Mouse (Mus musculus) CH12.LX (cell line): ENCODE measurements around the gene Nbr1. TPM values are rescaled to one million over a fixed set of nuclear protein-coding genes. Genes with fewer than 3 reads are reported as not detected.

Source experiments
- DNase-seq: peaks from one replicate; pipeline ENCODE4 v3.0.0-alpha.2; 2013; ENCODE audit errors: extremely low read depth
- H3K27ac ChIP-seq: 2 replicates; pipeline ENCODE4 v1.5.1; 2012; ENCODE audit warnings: low read depth, mild to moderate bottlenecking, control low read depth, moderate library complexity; ENCODE audit not compliant: insufficient read depth
- H3K27me3 ChIP-seq: replicated peaks from 2 replicates; pipeline ENCODE3; 2012; ENCODE audit warnings: inconsistent platforms
- H3K36me3 ChIP-seq, 2 experiments: replicated peaks in 1 of 2; 2 replicates each; pipeline versions ENCODE3 to v1.6.1; 2012; ENCODE audit warnings: inconsistent platforms in 1 of 2, low read length in 1 of 2, mild to moderate bottlenecking in 1 of 2, mixed read lengths in 1 of 2, moderate library complexity in 1 of 2; ENCODE audit not compliant: control insufficient read depth in 1 of 2, insufficient read depth in 1 of 2
- H3K4me1 ChIP-seq, 2 experiments: 2 replicates each; pipeline ENCODE4 v1.6.1; 2012; ENCODE audit warnings: inconsistent platforms in 1 of 2, moderate library complexity in 1 of 2; ENCODE audit not compliant: insufficient read depth in 2 of 2, control insufficient read depth in 1 of 2
- H3K4me2 ChIP-seq: 2 replicates; pipeline ENCODE4 v1.6.1; 2012; ENCODE audit warnings: low read depth, mild to moderate bottlenecking, control low read depth; ENCODE audit not compliant: poor library complexity, insufficient read depth, severe bottlenecking
- H3K4me3 ChIP-seq, 3 experiments: fragments of 150-350 bp in 1 of 3; sonication (generic) in 1 of 3; replicated peaks in 1 of 3; 2 replicates each; pipeline versions ENCODE3 to v1.5.1; 2011 to 2012; ENCODE audit warnings: low read depth in 2 of 3, low read length in 2 of 3, mild to moderate bottlenecking in 2 of 3, moderate library complexity in 2 of 3, control low read depth in 1 of 3, improper control_type of control experiment in 1 of 3, inconsistent platforms in 1 of 3, mixed read lengths in 1 of 3; ENCODE audit not compliant: poor library complexity in 1 of 3
- H3K79me2 ChIP-seq: replicated peaks from 2 replicates; pipeline ENCODE4 v1.6.1; 2012; ENCODE audit warnings: mild to moderate bottlenecking, moderate library complexity; ENCODE audit not compliant: control insufficient read depth, poor library complexity, insufficient read depth, severe bottlenecking; ENCODE audit errors: extremely low read depth
- H3K9ac ChIP-seq: 2 replicates; pipeline ENCODE4 v1.6.1; 2012; ENCODE audit warnings: low read depth, mild to moderate bottlenecking, control low read depth, moderate library complexity; ENCODE audit not compliant: insufficient read depth
- H3K9me3 ChIP-seq: replicated peaks from 2 replicates; pipeline ENCODE3; 2012; ENCODE audit warnings: low read length, inconsistent platforms, mixed read lengths
- BHLHE40 ChIP-seq: IDR thresholded peaks from 2 replicates; pipeline ENCODE4 v1.6.1; 2011; ENCODE audit warnings: mild to moderate bottlenecking, low read depth, low read length, improper control_type of control experiment
- CHD1 ChIP-seq: IDR thresholded peaks from 2 replicates; pipeline ENCODE4 v1.6.1; 2012; ENCODE audit warnings: low read depth, low read length, improper control_type of control experiment, inconsistent platforms
- CHD2 ChIP-seq: IDR thresholded peaks from 2 replicates; pipeline ENCODE4 v1.6.1; 2011; ENCODE audit warnings: low read length, improper control_type of control experiment
- CTCF ChIP-seq, 2 experiments: IDR thresholded peaks in 1 of 2; conservative IDR thresholded peaks in 1 of 2; 2 replicates each; pipeline ENCODE4 v1.5.1; 2011 to 2012; ENCODE audit warnings: low read depth in 2 of 2, low read length in 2 of 2, improper control_type of control experiment in 1 of 2, inconsistent platforms in 1 of 2, mild to moderate bottlenecking in 1 of 2, moderate library complexity in 1 of 2
- E2F4 ChIP-seq: IDR thresholded peaks from 2 replicates; pipeline ENCODE4 v1.6.1; 2011; ENCODE audit warnings: low read depth, low read length, improper control_type of control experiment; ENCODE audit not compliant: insufficient replicate concordance
- ELF1 ChIP-seq: IDR thresholded peaks from 2 replicates; pipeline ENCODE4 v1.6.1; 2014; ENCODE audit warnings: low read depth, mild to moderate bottlenecking, inconsistent platforms, low read length, improper control_type of control experiment
- EP300 ChIP-seq: IDR thresholded peaks from 2 replicates; pipeline ENCODE4 v1.6.1; 2011; ENCODE audit warnings: low read length, improper control_type of control experiment
- ETS1 ChIP-seq: conservative IDR thresholded peaks from 2 replicates; pipeline ENCODE4 v1.6.1; 2012; ENCODE audit warnings: low read depth, mild to moderate bottlenecking, inconsistent platforms, low read length, improper control_type of control experiment, moderate library complexity
- GABPA ChIP-seq: IDR thresholded peaks from 2 replicates; pipeline ENCODE4 v1.6.1; 2012; ENCODE audit warnings: low read depth, low read length, improper control_type of control experiment, inconsistent platforms; ENCODE audit not compliant: insufficient replicate concordance
- HCFC1 ChIP-seq: IDR thresholded peaks from 2 replicates; pipeline ENCODE4 v1.6.1; 2012; ENCODE audit warnings: low read depth, mild to moderate bottlenecking, inconsistent platforms, low read length, improper control_type of control experiment
- IRF4 ChIP-seq: IDR thresholded peaks from 2 replicates; pipeline ENCODE4 v1.6.1; 2014; ENCODE audit warnings: low read depth, mild to moderate bottlenecking, inconsistent platforms, low read length, improper control_type of control experiment
- JUN ChIP-seq: IDR thresholded peaks from 2 replicates; pipeline ENCODE4 v1.6.1; 2011; ENCODE audit warnings: low read depth, mild to moderate bottlenecking, low read length, improper control_type of control experiment, moderate library complexity; ENCODE audit not compliant: insufficient read depth
- JUND ChIP-seq: conservative IDR thresholded peaks from 2 replicates; pipeline ENCODE4 v1.6.1; 2011; ENCODE audit warnings: low read depth, low read length, improper control_type of control experiment
- KAT2A ChIP-seq: IDR thresholded peaks from 2 replicates; pipeline ENCODE4 v1.6.1; 2012; ENCODE audit warnings: low read length, improper control_type of control experiment, inconsistent platforms; ENCODE audit not compliant: insufficient replicate concordance
- MAFK ChIP-seq: IDR thresholded peaks from 2 replicates; pipeline ENCODE4 v1.6.1; 2011; ENCODE audit warnings: low read length, improper control_type of control experiment; ENCODE audit not compliant: insufficient replicate concordance
- MAX ChIP-seq: IDR thresholded peaks from 2 replicates; pipeline ENCODE4 v1.6.1; 2011; ENCODE audit warnings: low read length, improper control_type of control experiment
- MAZ ChIP-seq: IDR thresholded peaks from 2 replicates; pipeline ENCODE4 v1.6.1; 2012; ENCODE audit warnings: low read depth, mild to moderate bottlenecking, inconsistent platforms, low read length, improper control_type of control experiment, moderate library complexity
- MEF2A ChIP-seq: IDR thresholded peaks from 2 replicates; pipeline ENCODE4 v1.6.1; 2014; ENCODE audit warnings: low read depth, mild to moderate bottlenecking, inconsistent platforms, low read length, improper control_type of control experiment, borderline replicate concordance
- MXI1 ChIP-seq: IDR thresholded peaks from 2 replicates; pipeline ENCODE4 v1.6.1; 2011; ENCODE audit warnings: mild to moderate bottlenecking, low read depth, low read length, improper control_type of control experiment
- MYC ChIP-seq: IDR thresholded peaks from 2 replicates; pipeline ENCODE4 v1.6.1; 2011; ENCODE audit warnings: low read depth, mild to moderate bottlenecking, improper control_type of control experiment, low read length
- NELFE ChIP-seq: IDR thresholded peaks from 2 replicates; pipeline ENCODE4 v1.6.1; 2011; ENCODE audit warnings: low read depth, low read length, improper control_type of control experiment
- NRF1 ChIP-seq: IDR thresholded peaks from 2 replicates; pipeline ENCODE4 v1.6.1; 2014; ENCODE audit warnings: low read depth, mild to moderate bottlenecking, inconsistent platforms, low read length, improper control_type of control experiment, moderate library complexity
- PAX5 ChIP-seq: IDR thresholded peaks from 2 replicates; pipeline ENCODE4 v1.6.1; 2012; ENCODE audit warnings: low read length, inconsistent platforms, mixed read lengths
- POLR2A ChIP-seq: IDR thresholded peaks from 2 replicates; pipeline ENCODE4 v1.6.1; 2011; ENCODE audit warnings: low read depth, mild to moderate bottlenecking, improper control_type of control experiment, low read length
- POLR2AphosphoS2 ChIP-seq: IDR thresholded peaks from 2 replicates; pipeline ENCODE4 v1.6.1; 2011; ENCODE audit warnings: low read depth, low read length, improper control_type of control experiment
- RAD21 ChIP-seq: IDR thresholded peaks from 2 replicates; pipeline ENCODE4 v1.6.1; 2011; ENCODE audit warnings: low read depth, mild to moderate bottlenecking, low read length, improper control_type of control experiment, moderate library complexity
- RCOR1 ChIP-seq: conservative IDR thresholded peaks from 2 replicates; pipeline ENCODE4 v1.6.1; 2012; ENCODE audit warnings: low read depth, mild to moderate bottlenecking, inconsistent platforms, low read length, improper control_type of control experiment
- SIN3A ChIP-seq: IDR thresholded peaks from 2 replicates; pipeline ENCODE4 v1.6.1; 2012; ENCODE audit warnings: low read length, improper control_type of control experiment, inconsistent platforms
- SMC3 ChIP-seq: IDR thresholded peaks from 2 replicates; pipeline ENCODE4 v1.6.1; 2011; ENCODE audit warnings: low read depth, low read length, improper control_type of control experiment
- TBP ChIP-seq: conservative IDR thresholded peaks from 2 replicates; pipeline ENCODE4 v1.6.1; 2011; ENCODE audit warnings: low read depth, low read length, improper control_type of control experiment
- TCF12 ChIP-seq: IDR thresholded peaks from 2 replicates; pipeline ENCODE4 v1.6.1; 2014; ENCODE audit warnings: low read depth, mild to moderate bottlenecking, inconsistent platforms, low read length, improper control_type of control experiment
- UBTF ChIP-seq: IDR thresholded peaks from 2 replicates; pipeline ENCODE4 v1.6.1; 2012; ENCODE audit warnings: low read depth, mild to moderate bottlenecking, inconsistent platforms, low read length, improper control_type of control experiment, moderate library complexity
- USF1 ChIP-seq: IDR thresholded peaks from 2 replicates; pipeline ENCODE4 v1.6.1; 2014; ENCODE audit warnings: low read depth, mild to moderate bottlenecking, inconsistent platforms, low read length, improper control_type of control experiment
- USF2 ChIP-seq: conservative IDR thresholded peaks from 2 replicates; pipeline ENCODE4 v1.6.1; 2011; ENCODE audit warnings: low read depth, low read length, improper control_type of control experiment
- ZC3H11A ChIP-seq: IDR thresholded peaks from 2 replicates; pipeline ENCODE4 v1.6.1; 2012; ENCODE audit warnings: low read depth, mild to moderate bottlenecking, inconsistent platforms, low read length, improper control_type of control experiment
- ZKSCAN1 ChIP-seq: IDR thresholded peaks from 2 replicates; pipeline ENCODE4 v1.6.1; 2012; ENCODE audit warnings: low read depth, inconsistent platforms, low read length, improper control_type of control experiment, borderline replicate concordance
- ZMIZ1 ChIP-seq: IDR thresholded peaks from 2 replicates; pipeline ENCODE4 v1.6.1; 2012; ENCODE audit warnings: low read depth, mild to moderate bottlenecking, inconsistent platforms, low read length, improper control_type of control experiment
- ZNF384 ChIP-seq: IDR thresholded peaks from 2 replicates; pipeline ENCODE4 v1.6.1; 2012; ENCODE audit warnings: low read depth, low read length, improper control_type of control experiment, inconsistent platforms
- dilution Hi-C: fragments of 300-500 bp; cut with MboI; formaldehyde crosslinking; loops from 2 replicates; pipeline ENCODE4 v1.14.3; 2020; ENCODE audit warnings: low sequenced_read_pairs; ENCODE audit not compliant: extremely low pct_unique_long_range_greater_than_20kb, extremely low pct_ligation_motif_present
- in situ Hi-C: fragments of 300-500 bp; cut with MboI; formaldehyde crosslinking; loops from 3 replicates; pipeline ENCODE4 v1.14.3; 2019; ENCODE audit warnings: low sequenced_read_pairs, low pct_ligation_motif_present, low pct_unique_long_range_greater_than_20kb, mixed read lengths
- polyA plus RNA-seq: library from polyadenylated mRNA; unstranded; fragments of >175 nt; gene quantifications from 2 replicates; pipeline ENCODE4 v1.2.1, GENCODE M21; 2012; ENCODE audit warnings: low read depth; ENCODE audit not compliant: insufficient read length
- total RNA-seq, 2 experiments: library from RNA; depleted of rRNA; stranded (reverse); fragments of 300-350 nt in 1 of 2; fragments of >200 nt in 1 of 2; gene quantifications; 2 replicates each; pipeline ENCODE4 v1.2.3; 2012 to 2014

Gene Nbr1
- total and polyA plus RNA-seq, 3 experiments = 44.8 to 52.2 (median 48.3) TPM

- dilution Hi-C loops = no loop called here
- H3K4me1 ChIP-seq = peaks cover 6 to 52% of the 10 kb centered on the region in 2 experiments
- H3K36me3 ChIP-seq = peaks cover 8 to 41% of the 10 kb centered on the region in 2 experiments
- TF ChIP-seq MXI1 (peak; percentile 6), HCFC1 (peak; percentile 82), ZC3H11A (no peak), UBTF (no peak), JUN (no peak), CHD2 (peak; percentile 91), USF2 (no peak; the same call in 1 of the 2 replicates), MYC (no peak), POLR2A (peak; percentile 78), BHLHE40 (no peak), TBP (0 out of 2 replicates have a peak, but pooled peaks have one; percentile 64), JUND (no peak), NRF1 (peak; percentile 63; the same call in 1 of the 2 replicates), ZMIZ1 (peak; percentile 27), CTCF (conservative IDR thresholded peaks at IDR 0.05 in 1 of 2, IDR thresholded peaks at IDR 0.05 in 1 of 2; ENCODE audit: low read depth in 2 of 2, low read length in 2 of 2) (0 out of 4 replicates have a peak, but pooled peaks of 1 of the 2 experiments have one; percentile 14), ZNF384 (no peak), RAD21 (no peak), PAX5 (no peak), MAFK (no peak), TCF12 (peak; percentile 7; the same call in 1 of the 2 replicates), ELF1 (peak; percentile 83), EP300 (no peak), ZKSCAN1 (no peak), NELFE (peak; percentile 59; the same call in 1 of the 2 replicates), RCOR1 (no peak; the same call in 1 of the 2 replicates), ETS1 (peak; percentile 60), MAX (peak; percentile 58; the same call in 1 of the 2 replicates), SIN3A (peak; percentile 96; the same call in 1 of the 2 replicates), E2F4 (0 out of 2 replicates have a peak, but pooled peaks have one; percentile 19), SMC3 (no peak), KAT2A (peak; percentile 89), MAZ (no peak), USF1 (peak; percentile 26), CHD1 (peak; percentile 55; the same call in 1 of the 2 replicates), MEF2A (no peak), IRF4 (peak; percentile 32; the same call in 1 of the 2 replicates), POLR2AphosphoS2 (no peak), GABPA (no peak; the same call in 1 of the 2 replicates)
- TF ChIP-seq, all 38 proteins: peak for 19
- in situ Hi-C loops = no loop called here
- H3K9ac ChIP-seq = peak overlapping the region; percentile 77
- H3K27ac ChIP-seq = peak overlapping the region; percentile 94
- peak overlapping the region; percentile 71 to 94 (median 80) for H3K4me3 ChIP-seq
- no peaks in the 10 kb centered on the region for H3K9me3 ChIP-seq
- H3K4me2 ChIP-seq = peak overlapping the region; percentile 98
- H3K27me3 ChIP-seq = no peaks in the 10 kb centered on the region
- peak; percentile 100 for DNase-seq
- peaks cover 76% of the 10 kb centered on the region for H3K79me2 ChIP-seq
Observed at GRCm38 (mm10) chr11:101552476-101553300, 739 bp downstream of the Nbr1 start.
